Mouse (Mus musculus) testis, adult 2 months (tissue): ENCODE measurements around the gene Txnrd1. TPM values are rescaled to one million over a fixed set of nuclear protein-coding genes. Genes with fewer than 3 reads are reported as not detected.
A peak's percentile ranks its signal among the peaks of the same experiment; 100 is the strongest.

ENCODE experiments used
- H3K27ac ChIP-seq: fragments of 200-500 bp; 2 replicates; pipeline ENCODE4 v1.5.1; 2012; ENCODE audit warnings: low read depth, low read length; ENCODE audit not compliant: control insufficient read depth, insufficient read depth
- H3K27me3 ChIP-seq: fragments of 200-500 bp; 2 replicates; pipeline ENCODE4 v1.6.1; 2012; ENCODE audit warnings: mild to moderate bottlenecking, low read length, moderate library complexity; ENCODE audit not compliant: control insufficient read depth, insufficient read depth
- H3K36me3 ChIP-seq: fragments of 200-500 bp; 2 replicates; pipeline ENCODE4 v1.6.1; 2012; ENCODE audit warnings: mild to moderate bottlenecking, low read length; ENCODE audit not compliant: control insufficient read depth, insufficient read depth
- H3K4me1 ChIP-seq: fragments of 200-500 bp; 2 replicates; pipeline ENCODE4 v1.6.1; 2012; ENCODE audit warnings: low read length; ENCODE audit not compliant: control insufficient read depth, insufficient read depth
- H3K4me3 ChIP-seq: fragments of 200-500 bp; 2 replicates; pipeline ENCODE4 v1.5.1; 2012; ENCODE audit warnings: low read depth, mild to moderate bottlenecking, low read length, moderate library complexity, mixed read lengths; ENCODE audit not compliant: control insufficient read depth
- CTCF ChIP-seq: fragments of 200-500 bp; IDR thresholded peaks from 2 replicates; pipeline ENCODE4 v1.5.1; 2012; ENCODE audit warnings: low read depth, mild to moderate bottlenecking, inconsistent platforms, low read length, moderate library complexity; ENCODE audit not compliant: control insufficient read depth, insufficient read depth, insufficient replicate concordance
- POLR2A ChIP-seq: fragments of 200-500 bp; IDR thresholded peaks from 2 replicates; pipeline ENCODE4 v1.6.1; 2012; ENCODE audit warnings: low read depth, mild to moderate bottlenecking, inconsistent platforms, low read length, moderate library complexity; ENCODE audit not compliant: control insufficient read depth
- polyA plus RNA-seq: library from polyadenylated mRNA; depleted of rRNA; stranded (reverse); fragments of >200 nt; gene quantifications from 2 replicates; pipeline ENCODE4 v1.2.3, GENCODE M21; 2012; rRNA removed

The Txnrd1 gene
- 13.2 and 13.6 TPM in 2 replicates for polyA plus RNA-seq

DNA sequence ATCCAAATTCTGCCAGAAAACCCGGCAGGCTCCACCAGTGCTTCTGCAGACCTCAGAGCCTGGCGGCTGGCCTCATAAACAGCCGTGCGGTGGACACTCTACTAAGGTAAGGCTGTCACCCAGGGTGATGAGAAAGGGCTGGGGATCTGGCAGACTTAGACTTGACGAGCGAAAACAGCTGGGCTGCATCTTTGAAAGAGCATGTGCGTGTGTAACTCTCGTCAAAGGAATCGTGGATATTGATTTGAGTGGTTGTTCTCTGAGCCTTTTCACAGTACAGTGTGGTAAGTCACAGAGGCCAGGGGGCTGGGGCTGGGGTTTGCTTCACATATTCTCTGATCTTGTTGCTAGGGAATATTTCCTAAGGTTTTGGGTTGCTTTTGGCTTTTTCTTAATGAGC, at the start of gene Txnrd1:
Gene Txnrd1 (plus strand): TSS at position 26 of the 400 bp plus-strand sequence.
- Histone ChIP-seq H3K36me3 (no peaks in the 10 kb centered on the region; the same call in 1 of the 2 replicates), H3K4me3 (no peak within 1 kb of the TSS), H3K4me1 (no peaks in the 10 kb centered on the region), H3K27me3 (no peaks in the 10 kb centered on the region), H3K27ac (no peak within 1 kb of the TSS)
- TF ChIP-seq CTCF (no peak), POLR2A (no peak)

DNA sequence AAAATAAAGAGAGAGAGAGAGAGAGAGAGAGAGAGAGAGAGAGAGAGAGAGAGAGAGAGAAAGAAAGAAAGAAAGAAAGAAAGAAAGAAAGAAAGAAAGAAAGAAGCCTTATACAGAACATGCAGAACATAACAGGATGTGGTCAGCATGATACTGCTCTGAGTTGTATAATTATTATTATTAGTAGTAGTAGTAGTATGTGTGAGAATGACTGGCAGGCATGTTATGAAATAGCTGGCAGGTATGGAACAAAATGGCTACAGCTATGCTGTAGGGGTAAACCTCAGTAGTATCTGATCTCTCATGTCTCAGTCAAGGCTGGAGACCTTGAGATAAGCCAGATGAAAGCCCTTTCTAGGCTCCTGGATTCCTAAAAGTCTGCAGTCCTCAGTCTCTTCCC, 44.6 kb upstream of the Txnrd1 start:
- H3K4me3 ChIP-seq, result no peak overlapping the region
- no peak for TF ChIP-seq CTCF
- no peak for TF ChIP-seq POLR2A
- no peaks in the 10 kb centered on the region for H3K27me3 ChIP-seq
- H3K27ac ChIP-seq, result no peak overlapping the region
- no peaks in the 10 kb centered on the region for H3K36me3 ChIP-seq
- H3K4me1 ChIP-seq, result no peaks in the 10 kb centered on the region

DNA sequence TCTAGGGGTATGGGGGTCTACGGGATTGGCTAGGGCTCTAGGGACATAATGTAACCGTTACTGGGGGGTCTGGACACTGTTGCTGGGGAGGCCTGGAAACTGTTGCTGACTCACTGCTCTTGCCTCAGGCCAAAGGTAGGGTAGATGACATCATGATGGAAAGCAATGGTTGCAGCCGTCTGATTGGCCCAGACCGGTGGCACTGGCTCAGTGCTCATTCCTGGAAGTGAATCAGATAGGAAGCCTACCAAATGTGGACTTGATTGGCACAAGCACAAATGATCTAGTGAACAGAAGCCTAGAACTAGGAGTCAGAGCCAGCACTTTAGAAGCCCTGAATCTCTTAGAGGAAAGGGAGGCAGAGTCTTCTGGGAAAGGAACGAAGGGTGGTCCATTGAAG, 43.2 kb upstream of the Txnrd1 start:
- no peak overlapping the region for H3K27ac ChIP-seq
- no peaks in the 10 kb centered on the region for H3K27me3 ChIP-seq
- TF ChIP-seq CTCF (no peak), POLR2A (no peak)
- H3K36me3 ChIP-seq, result no peaks in the 10 kb centered on the region
- H3K4me1 ChIP-seq, result peaks cover 5% of the 10 kb centered on the region
- H3K4me3 ChIP-seq, result no peak overlapping the region

DNA sequence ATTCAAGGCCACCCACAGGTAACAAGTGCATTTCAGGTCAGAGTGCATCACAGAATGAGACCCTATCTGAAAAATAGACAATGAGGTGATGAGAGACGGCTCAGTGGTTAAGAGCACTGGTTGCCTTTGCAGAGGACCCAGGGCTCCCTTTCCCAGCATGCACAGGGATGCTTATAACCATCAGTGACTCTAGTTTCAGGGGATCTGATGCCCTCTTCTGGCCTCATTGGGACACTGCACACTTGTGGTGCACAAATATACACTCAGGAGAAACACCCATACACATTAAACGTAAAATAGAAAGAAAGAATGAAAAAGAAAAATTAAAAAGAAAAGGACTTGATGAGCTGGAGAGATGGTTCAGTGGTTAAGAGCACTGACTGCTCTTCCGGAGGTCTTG, 42.0 kb upstream of the Txnrd1 start:
- TF ChIP-seq POLR2A (no peak), CTCF (no peak)
- H3K4me1 ChIP-seq, result peaks cover 5% of the 10 kb centered on the region
- no peak overlapping the region for H3K27ac ChIP-seq
- H3K27me3 ChIP-seq, result no peaks in the 10 kb centered on the region
- H3K36me3 ChIP-seq, result no peaks in the 10 kb centered on the region
- H3K4me3 ChIP-seq, result no peak overlapping the region

DNA sequence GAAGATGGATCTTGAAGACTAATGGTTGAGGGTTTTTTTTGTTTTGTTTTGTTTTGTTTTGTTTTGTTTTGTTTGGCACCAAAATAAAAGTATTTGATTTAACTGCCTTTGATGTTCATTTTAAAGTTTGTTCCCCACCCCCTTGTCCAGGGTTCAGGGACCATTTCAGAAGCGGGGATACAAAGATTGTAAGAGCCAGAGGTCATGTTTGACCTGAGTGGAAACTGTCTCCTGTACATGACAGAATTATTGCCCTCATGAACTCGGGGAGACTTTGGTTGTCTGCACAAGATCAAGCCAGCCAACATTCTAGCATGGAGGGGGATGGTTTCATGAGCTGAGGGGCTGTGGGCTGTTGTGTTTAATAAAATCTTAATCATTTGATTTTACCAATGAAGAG, 41.4 kb upstream of the Txnrd1 start:
- Histone ChIP-seq H3K4me3 (no peak overlapping the region), H3K4me1 (peaks cover 7% of the 10 kb centered on the region), H3K27ac (no peak overlapping the region), H3K36me3 (no peaks in the 10 kb centered on the region), H3K27me3 (no peaks in the 10 kb centered on the region)
- TF ChIP-seq POLR2A (no peak), CTCF (no peak)

DNA sequence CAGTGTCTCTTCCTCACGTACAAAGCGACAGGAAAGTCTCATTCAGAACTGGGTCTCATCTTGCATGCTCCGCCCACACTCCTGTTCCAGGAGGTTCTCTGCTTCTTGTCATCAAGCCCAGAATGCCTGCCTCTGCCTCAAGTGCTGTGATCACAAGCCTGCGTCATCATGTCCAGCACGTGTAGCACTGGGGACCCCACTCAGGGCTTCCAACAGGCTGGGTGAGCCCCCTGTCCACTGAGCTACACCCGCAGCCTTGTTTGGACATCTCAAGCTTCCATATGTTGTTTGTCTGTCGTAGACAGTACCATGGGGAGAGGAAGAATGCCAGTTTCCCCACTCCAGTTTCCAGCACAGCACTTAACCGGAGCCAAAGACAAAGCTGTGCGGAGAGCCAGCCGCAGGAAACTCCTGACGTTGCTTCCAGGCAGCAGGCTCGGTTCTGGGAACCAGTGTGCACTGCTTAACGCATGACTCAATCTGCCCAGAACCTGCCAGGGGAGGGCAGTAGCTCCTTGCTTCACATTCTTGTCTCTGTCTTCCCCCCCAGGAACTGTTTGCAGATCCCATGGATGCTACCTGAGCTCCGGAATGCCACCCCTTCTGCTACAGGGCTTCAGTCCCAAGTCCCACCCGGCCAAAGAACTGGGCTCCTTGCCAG, 38.5 kb upstream of the Txnrd1 start:
- Histone ChIP-seq H3K27ac (no peak overlapping the region), H3K4me3 (no peak overlapping the region), H3K36me3 (no peaks in the 10 kb centered on the region), H3K4me1 (peaks cover 7% of the 10 kb centered on the region), H3K27me3 (no peaks in the 10 kb centered on the region)
- TF ChIP-seq POLR2A, result no peak
- TF ChIP-seq CTCF, result peak; percentile 52; the same call in 1 of the 2 replicates

DNA sequence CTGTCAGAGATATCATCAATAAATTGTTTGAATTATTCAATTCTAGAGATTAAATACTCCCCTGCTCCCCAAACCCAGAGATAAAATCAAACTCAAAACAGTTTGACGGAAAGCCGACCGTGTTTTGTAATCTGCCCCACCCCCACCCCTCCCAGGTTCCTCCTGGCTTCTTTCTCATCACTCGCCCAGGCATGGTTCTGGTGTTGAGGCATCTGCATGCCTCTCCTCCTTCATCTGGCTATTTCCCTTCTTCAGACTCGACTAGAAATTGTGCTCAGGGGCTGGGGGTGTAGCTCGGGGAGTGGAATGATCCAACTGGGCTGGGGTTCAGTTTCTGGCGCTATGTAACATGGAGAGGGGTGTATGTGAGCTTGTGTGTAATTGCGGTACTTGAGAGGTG, 38.0 kb upstream of the Txnrd1 start:
- H3K4me1 ChIP-seq, result peaks cover 7% of the 10 kb centered on the region
- TF ChIP-seq POLR2A, result no peak
- TF ChIP-seq CTCF, result no peak
- no peaks in the 10 kb centered on the region for H3K36me3 ChIP-seq
- no peak overlapping the region for H3K4me3 ChIP-seq
- H3K27me3 ChIP-seq, result no peaks in the 10 kb centered on the region
- no peak overlapping the region for H3K27ac ChIP-seq

DNA sequence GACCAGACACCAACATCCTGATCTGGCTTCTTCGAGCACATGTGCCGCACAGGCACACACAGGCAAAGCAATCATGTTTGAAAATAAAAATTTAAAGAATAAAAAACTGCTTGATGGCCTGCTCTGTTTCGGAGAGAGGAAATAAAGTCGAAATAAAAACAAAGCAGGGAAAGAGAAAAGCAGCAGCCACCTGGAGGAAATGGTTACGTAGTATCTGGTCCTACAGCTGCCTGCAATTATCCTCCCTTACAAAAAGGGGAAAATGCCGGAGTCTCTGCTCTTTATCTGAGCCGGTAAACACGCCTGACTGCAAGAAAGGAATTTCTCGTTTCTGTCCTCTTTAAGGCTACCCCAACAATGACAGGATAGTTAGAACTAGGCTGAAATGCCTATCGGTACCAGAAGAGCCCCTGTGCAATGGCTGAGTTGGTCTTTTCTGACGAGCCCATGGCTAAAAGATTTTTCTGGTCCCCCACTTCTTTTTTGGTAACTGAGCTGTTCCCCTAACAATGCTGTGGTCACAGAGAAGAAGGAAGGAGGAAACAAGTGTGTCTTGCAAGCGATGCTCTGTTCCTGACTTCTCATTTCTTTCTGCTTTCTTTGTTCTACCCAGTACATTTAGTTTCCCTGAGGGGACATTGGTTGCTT, 37.2 kb upstream of the Txnrd1 start:
- no peak overlapping the region for H3K27ac ChIP-seq
- TF ChIP-seq POLR2A (no peak), CTCF (no peak)
- H3K36me3 ChIP-seq, result no peaks in the 10 kb centered on the region
- no peaks in the 10 kb centered on the region for H3K27me3 ChIP-seq
- peaks cover 7% of the 10 kb centered on the region for H3K4me1 ChIP-seq
- H3K4me3 ChIP-seq, result no peak overlapping the region
